Mouse (Mus musculus): ENCODE results near the gene Rhpn2.
"Not testable (repeated sequence)": the region's sequence is repeated elsewhere in the genome, so short reads cannot be mapped to it uniquely, and the experiment has no call there.

Gene Rhpn2

GRCm38 (mm10) chr7:35333692-35334526 lies at the start of gene Rhpn2:
Gene Rhpn2 (plus strand): TSS chr7:35334170.
- peak; percentile 97 for DNase-seq (ENCODE audit: low read depth)

- no peak for DNase-seq (ENCODE audit: low read depth)
These were observed 40.5 kb upstream of the Rhpn2 start for GRCm38 (mm10) chr7:35293464-35293863.

GRCm38 (mm10) chr7:35295631-35296030 lies 38.3 kb upstream of the Rhpn2 start:
- DNase-seq (ENCODE audit: low read depth) = no peak

- DNase-seq (ENCODE audit: low read depth) = no peak
These were observed 36.1 kb upstream of the Rhpn2 start for GRCm38 (mm10) chr7:35297886-35298285.

- no peak for DNase-seq (ENCODE audit: low read depth)
These were observed 34.3 kb upstream of the Rhpn2 start for GRCm38 (mm10) chr7:35299656-35300055.

GRCm38 (mm10) chr7:35300792-35301191 lies 33.2 kb upstream of the Rhpn2 start:
- DNase-seq (ENCODE audit: low read depth) = no peak

GRCm38 (mm10) chr7:35311214-35311613 lies 22.8 kb upstream of the Rhpn2 start:
- no peak for DNase-seq (ENCODE audit: low read depth)

- DNase-seq (ENCODE audit: low read depth) = no peak
These were observed 19.8 kb upstream of the Rhpn2 start for GRCm38 (mm10) chr7:35314156-35314555.

- DNase-seq (ENCODE audit: low read depth) = peak; percentile 94
These were observed 16.0 kb upstream of the Rhpn2 start, which contains the start of gene Gpatch1 for GRCm38 (mm10) chr7:35317729-35318609. Gene Gpatch1 (minus strand): TSS chr7:35318440.

GRCm38 (mm10) chr7:35319221-35319620 lies 14.7 kb upstream of the Rhpn2 start:
- not testable (repeated sequence) for DNase-seq (ENCODE audit: low read depth)

GRCm38 (mm10) chr7:35319755-35320154 lies 14.2 kb upstream of the Rhpn2 start:
- DNase-seq (ENCODE audit: low read depth) = no peak

GRCm38 (mm10) chr7:35322161-35322560 lies 11.8 kb upstream of the Rhpn2 start:
- no peak for DNase-seq (ENCODE audit: low read depth)

GRCm38 (mm10) chr7:35322732-35323420 lies 11.1 kb upstream of the Rhpn2 start:
- DNase-seq (ENCODE audit: low read depth) = no peak

GRCm38 (mm10) chr7:35331590-35331989 lies 2.4 kb upstream of the Rhpn2 start:
- no peak for DNase-seq (ENCODE audit: low read depth)

GRCm38 (mm10) chr7:35333231-35333651 lies 729 bp upstream of the Rhpn2 start:
- no peak for DNase-seq (ENCODE audit: low read depth)

- peak; percentile 29 for DNase-seq (ENCODE audit: low read depth)
These were observed 820 bp downstream of the Rhpn2 start for GRCm38 (mm10) chr7:35334527-35335452.

- DNase-seq (ENCODE audit: low read depth) = no peak
These were observed 6.2 kb downstream of the Rhpn2 start for GRCm38 (mm10) chr7:35340196-35340595.

GRCm38 (mm10) chr7:35341282-35341681 lies 7.3 kb downstream of the Rhpn2 start:
- no peak for DNase-seq (ENCODE audit: low read depth)

- no peak for DNase-seq (ENCODE audit: low read depth)
These were observed 8.5 kb downstream of the Rhpn2 start for GRCm38 (mm10) chr7:35342498-35342897.

- DNase-seq (ENCODE audit: low read depth) = no peak
These were observed 10.9 kb downstream of the Rhpn2 start for GRCm38 (mm10) chr7:35344785-35345330.

All from naive thymus-derived CD4-positive, alpha-beta T cell, adult 2 months (primary cell).